Mouse (Mus musculus) CD4-positive, CD25-positive, alpha-beta regulatory T cell, adult 4 months (primary cell): Measurements from ENCODE around the gene Adgra1. TPM values are rescaled to one million over a fixed set of nuclear protein-coding genes. Genes with fewer than 3 reads are reported as not detected.

ENCODE experiments used
- ATAC-seq: one replicate; pipeline ENCODE4 v1.8.0; 2017
- polyA plus RNA-seq, 2 experiments: library from polyadenylated mRNA; unstranded; fragments of 100-300 nt; shearing (Covaris generic); gene quantifications; one replicate each; pipeline ENCODE4 v1.2.1; 2017

The Adgra1 gene
- not detected for polyA plus RNA-seq

GRCm38 (mm10) chr7:139834036-139834435 is at the start of gene Adgra1:
Gene Adgra1, plus strand, starts transcription at chr7:139834174.
- no peak for ATAC-seq

GRCm38 (mm10) chr7:139787382-139787781 is 46.6 kb upstream of the Adgra1 start:
- no peak for ATAC-seq

- no peak for ATAC-seq
These were observed 45.0 kb upstream of the Adgra1 start for GRCm38 (mm10) chr7:139788927-139789326.

GRCm38 (mm10) chr7:139789718-139790117 is 44.3 kb upstream of the Adgra1 start:
- no peak for ATAC-seq

- no peak for ATAC-seq
These were observed 42.4 kb upstream of the Adgra1 start for GRCm38 (mm10) chr7:139791601-139792000.

- ATAC-seq: no peak
These were observed 38.9 kb upstream of the Adgra1 start for GRCm38 (mm10) chr7:139795004-139795605.

- ATAC-seq: no peak
These were observed 36.5 kb upstream of the Adgra1 start for GRCm38 (mm10) chr7:139797186-139798109.

GRCm38 (mm10) chr7:139806175-139806601 is 27.8 kb upstream of the Adgra1 start:
- no peak for ATAC-seq

- ATAC-seq: no peak
These were observed 23.9 kb upstream of the Adgra1 start for GRCm38 (mm10) chr7:139810036-139810435.

GRCm38 (mm10) chr7:139811706-139812105 is 22.3 kb upstream of the Adgra1 start:
- ATAC-seq: no peak

GRCm38 (mm10) chr7:139813577-139814207 is 20.3 kb upstream of the Adgra1 start:
- ATAC-seq: no peak

- ATAC-seq: no peak
These were observed 11.5 kb upstream of the Adgra1 start for GRCm38 (mm10) chr7:139822301-139823010.

- ATAC-seq: no peak
These were observed 6.3 kb upstream of the Adgra1 start for GRCm38 (mm10) chr7:139827687-139828086.

- no peak for ATAC-seq
These were observed 442 bp upstream of the Adgra1 start for GRCm38 (mm10) chr7:139833532-139833931.

GRCm38 (mm10) chr7:139835140-139836131 is 1.5 kb downstream of the Adgra1 start:
- ATAC-seq: no peak

GRCm38 (mm10) chr7:139840443-139841168 is 6.6 kb downstream of the Adgra1 start:
- ATAC-seq: no peak

GRCm38 (mm10) chr7:139842397-139842796 is 8.4 kb downstream of the Adgra1 start:
- ATAC-seq: no peak

- ATAC-seq: no peak
These were observed 9.2 kb downstream of the Adgra1 start for GRCm38 (mm10) chr7:139843140-139843539.

GRCm38 (mm10) chr7:139843776-139844175 is 9.8 kb downstream of the Adgra1 start:
- ATAC-seq: no peak

GRCm38 (mm10) chr7:139845101-139845500 is 11.1 kb downstream of the Adgra1 start:
- ATAC-seq: no peak

GRCm38 (mm10) chr7:139850152-139850551 is 16.2 kb downstream of the Adgra1 start:
- ATAC-seq: no peak
